Mouse (Mus musculus) midbrain, postnatal 0 days (tissue): Measurements from ENCODE around the gene Cntn4. TPM values are rescaled to one million over a fixed set of nuclear protein-coding genes. Genes with fewer than 3 reads are reported as not detected.

Source experiments
- ATAC-seq: fragments of 200-750 bp; cut with Nextera tagmentation; 2 replicates; pipeline ENCODE4 v1.8.0; 2017; ENCODE audit warnings: moderate number of reproducible peaks, mild to moderate bottlenecking, moderate TSS enrichment, moderate library complexity; ENCODE audit not compliant: low FRiP score
- DNase-seq: peaks from one replicate; pipeline ENCODE4 v3.0.0-alpha.2; 2015; ENCODE audit warnings: low spot score
- H3K27ac ChIP-seq: fragments of 300-500 bp; sonication (generic); 2 replicates; pipeline ENCODE4 v1.5.1; 2014; ENCODE audit warnings: low read depth, mild to moderate bottlenecking, low read length, mixed read lengths
- H3K27me3 ChIP-seq: fragments of 300-500 bp; sonication (generic); 2 replicates; pipeline ENCODE4 v1.6.1; 2014; ENCODE audit warnings: low read length, control low read depth, mixed read lengths; ENCODE audit not compliant: insufficient read depth
- H3K36me3 ChIP-seq: fragments of 300-500 bp; sonication (generic); 2 replicates; pipeline ENCODE4 v1.6.1; 2014; ENCODE audit warnings: low read length, control low read depth, mixed read lengths; ENCODE audit not compliant: insufficient read depth
- H3K4me1 ChIP-seq: fragments of 300-500 bp; sonication (generic); 2 replicates; pipeline ENCODE4 v1.6.1; 2014; ENCODE audit warnings: mild to moderate bottlenecking, control low read depth, antibody characterized with exemption, low read length, mixed read lengths; ENCODE audit not compliant: insufficient read depth
- H3K4me2 ChIP-seq: fragments of 300-500 bp; sonication (generic); 2 replicates; pipeline ENCODE4 v1.6.1; 2014; ENCODE audit warnings: low read depth, mild to moderate bottlenecking, low read length, mixed read lengths; ENCODE audit not compliant: poor library complexity, severe bottlenecking
- H3K4me3 ChIP-seq: fragments of 300-500 bp; sonication (generic); 2 replicates; pipeline ENCODE4 v1.5.1; 2014; ENCODE audit warnings: low read depth, mild to moderate bottlenecking, low read length, moderate library complexity
- H3K9ac ChIP-seq: fragments of 300-500 bp; sonication (generic); replicated peaks from 2 replicates; pipeline ENCODE4 v1.6.1; 2014; ENCODE audit warnings: mild to moderate bottlenecking, low read length, moderate library complexity, mixed read lengths; ENCODE audit not compliant: poor library complexity, severe bottlenecking
- H3K9me3 ChIP-seq: fragments of 300-500 bp; sonication (generic); 2 replicates; pipeline ENCODE4 v1.6.1; 2016; ENCODE audit warnings: low read length, control low read depth
- CTCF ChIP-seq: IDR thresholded peaks from 2 replicates; pipeline ENCODE4 v1.5.1; 2016; ENCODE audit warnings: antibody characterized with exemption, mild to moderate bottlenecking
- WGBS: fragments of 180-500 bp; shearing (Covaris S2); extraction: QIAGEN DNeasy Blood & Tissue Kit; methylation state at CpG from one replicate; pipeline ENCODE4 v1.1.7; 2014; 5-methylcytosine and 5-hydroxymethylcytosine counted together
- polyA plus RNA-seq: library from polyadenylated mRNA; unstranded; fragments of >200 nt; fragmentation: Nextera tagmentation; extraction: Ambion mirVana; gene quantifications from 2 replicates; pipeline ENCODE4 v1.2.1, GENCODE M21; 2015
- total RNA-seq: library from RNA; depleted of rRNA; stranded (reverse); fragments of >200 nt; gene quantifications from 2 replicates; pipeline ENCODE4 v1.2.3, GENCODE M21; 2014

Cntn4 gene
- total and polyA plus RNA-seq, 2 experiments from 2014 or later, result 22.3 to 28.5 TPM

DNA sequence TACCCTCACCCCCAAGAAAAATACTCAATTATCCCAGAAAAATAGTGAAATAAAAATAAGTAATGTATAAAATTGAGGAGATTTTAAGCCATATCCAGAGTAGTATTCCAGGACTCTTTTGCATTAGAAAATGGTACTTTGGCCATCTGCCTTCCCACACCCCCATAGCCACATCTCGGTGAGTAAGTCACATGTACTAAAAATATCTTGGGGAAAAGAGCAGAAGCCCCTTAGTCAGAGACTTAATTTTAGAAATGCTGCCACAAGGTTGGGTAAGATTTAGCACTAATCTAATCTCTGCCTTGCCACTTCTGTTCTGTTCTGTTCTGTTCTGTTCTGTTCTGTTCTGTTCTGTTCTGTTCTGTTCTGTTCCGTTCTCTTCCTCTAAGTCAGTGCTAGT is 796.4 kb downstream of the Cntn4 start:
- ATAC-seq, result no peak

GRCm38 (mm10) chr6:106481533-106481932 is 804.1 kb downstream of the Cntn4 start:
- ATAC-seq, result no peak
- 83% methylated on average over 1 of the region's 1 CpGs for WGBS
- no peak overlapping the region for H3K9ac ChIP-seq
- no peaks in the 10 kb centered on the region for H3K9me3 ChIP-seq
- DNase-seq, result no peak
- no peak overlapping the region for H3K4me3 ChIP-seq
- no peak overlapping the region for H3K27ac ChIP-seq
- no peaks in the 10 kb centered on the region for H3K27me3 ChIP-seq
- no peak for TF ChIP-seq CTCF
- H3K4me1 ChIP-seq, result no peaks in the 10 kb centered on the region
- no peaks in the 10 kb centered on the region for H3K36me3 ChIP-seq
- H3K4me2 ChIP-seq, result no peak overlapping the region

More for the DNA sequence above, 796.4 kb downstream of the Cntn4 start:
- no peaks in the 10 kb centered on the region for H3K27me3 ChIP-seq
- no peaks in the 10 kb centered on the region for H3K36me3 ChIP-seq
- DNase-seq, result no peak
- H3K9me3 ChIP-seq, result no peaks in the 10 kb centered on the region
- WGBS, result 97% methylated on average over 2 of the region's 2 CpGs
- no peak overlapping the region for H3K9ac ChIP-seq
- no peak overlapping the region for H3K4me2 ChIP-seq
- H3K27ac ChIP-seq, result no peak overlapping the region
- TF ChIP-seq CTCF, result no peak
- H3K4me1 ChIP-seq, result no peaks in the 10 kb centered on the region
- no peak overlapping the region for H3K4me3 ChIP-seq

- no peak for TF ChIP-seq CTCF
- ATAC-seq (no peak), DNase-seq (no peak)
- 88% methylated on average over 3 of the region's 3 CpGs for WGBS
- Histone ChIP-seq H3K4me2 (no peak overlapping the region), H3K4me1 (no peaks in the 10 kb centered on the region), H3K9ac (no peak overlapping the region), H3K4me3 (no peak overlapping the region), H3K27ac (no peak overlapping the region), H3K9me3 (no peaks in the 10 kb centered on the region), H3K27me3 (no peaks in the 10 kb centered on the region), H3K36me3 (no peaks in the 10 kb centered on the region)
Observed at GRCm38 (mm10) chr6:106496303-106496702, 818.8 kb downstream of the Cntn4 start.

DNA sequence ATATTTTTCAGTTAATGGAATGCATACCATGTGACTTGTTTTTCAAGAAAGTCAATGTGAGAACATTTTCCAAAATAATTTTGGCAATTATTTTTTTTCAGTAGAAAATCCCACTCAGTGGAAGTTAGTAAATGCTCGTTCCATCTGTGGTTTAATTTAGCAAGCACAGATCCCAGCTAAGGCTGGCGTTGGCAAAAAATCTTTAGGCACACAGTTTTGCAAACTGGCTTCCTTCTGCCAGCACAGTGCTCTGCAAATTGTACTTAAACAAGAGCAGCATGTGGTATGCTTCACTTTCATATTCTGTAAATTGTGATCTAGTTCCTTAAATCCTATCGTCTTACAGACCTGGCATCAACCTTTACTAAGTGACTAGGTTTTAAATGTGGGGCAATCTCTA is 821.7 kb downstream of the Cntn4 start:
- no peak for ATAC-seq
- TF ChIP-seq CTCF, result no peak
- H3K9me3 ChIP-seq, result no peaks in the 10 kb centered on the region
- H3K4me3 ChIP-seq, result no peak overlapping the region
- H3K27me3 ChIP-seq, result no peaks in the 10 kb centered on the region
- H3K27ac ChIP-seq, result no peak overlapping the region
- H3K4me1 ChIP-seq, result no peaks in the 10 kb centered on the region
- H3K36me3 ChIP-seq, result no peaks in the 10 kb centered on the region
- 92% methylated on average over 3 of the region's 3 CpGs for WGBS
- DNase-seq, result no peak
- no peak overlapping the region for H3K4me2 ChIP-seq
- no peak overlapping the region for H3K9ac ChIP-seq

GRCm38 (mm10) chr6:106503961-106504360 is 826.5 kb downstream of the Cntn4 start:
- Histone ChIP-seq H3K4me3 (no peak overlapping the region), H3K4me1 (no peaks in the 10 kb centered on the region), H3K4me2 (no peak overlapping the region), H3K9ac (no peak overlapping the region), H3K27me3 (no peaks in the 10 kb centered on the region), H3K36me3 (no peaks in the 10 kb centered on the region), H3K9me3 (no peaks in the 10 kb centered on the region), H3K27ac (no peak overlapping the region)
- ATAC-seq (no peak), DNase-seq (peak; percentile 3)
- no peak for TF ChIP-seq CTCF
- WGBS, result 57% methylated on average over 9 of the region's 9 CpGs

DNA sequence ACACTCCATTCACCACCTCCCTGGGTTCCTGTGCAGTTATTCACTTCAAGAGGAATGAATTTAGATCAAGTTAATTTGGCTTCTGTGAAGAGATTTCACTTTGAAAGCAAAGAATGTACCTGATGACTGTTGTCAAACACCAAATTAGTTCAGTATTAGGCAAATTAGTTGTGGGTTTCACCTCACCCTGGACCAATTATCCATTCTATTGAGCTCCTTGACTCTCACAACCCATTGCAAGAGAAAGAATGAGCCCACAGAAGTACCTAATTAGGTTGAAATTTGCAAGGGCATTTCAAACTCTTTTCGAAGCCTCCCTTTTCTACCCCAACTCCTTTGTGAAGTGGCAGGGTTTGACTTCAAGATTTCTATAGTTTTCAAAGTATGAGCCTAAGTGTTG is 842.9 kb downstream of the Cntn4 start:
- ATAC-seq (no peak), DNase-seq (no peak)
- no peaks in the 10 kb centered on the region for H3K36me3 ChIP-seq
- no peak overlapping the region for H3K4me3 ChIP-seq
- WGBS, result 72% methylated on average over 1 of the region's 1 CpGs
- H3K27ac ChIP-seq, result no peak overlapping the region
- H3K9me3 ChIP-seq, result no peaks in the 10 kb centered on the region
- TF ChIP-seq CTCF, result no peak
- H3K27me3 ChIP-seq, result no peaks in the 10 kb centered on the region
- H3K9ac ChIP-seq, result no peak overlapping the region
- H3K4me1 ChIP-seq, result no peaks in the 10 kb centered on the region
- no peak overlapping the region for H3K4me2 ChIP-seq
